Mouse (Mus musculus) liver, embryonic 14.5 days (tissue): Measurements from ENCODE around the gene Cwc27.

Experiments used
- CTCF ChIP-seq: IDR thresholded peaks from 2 replicates; pipeline ENCODE4 v1.5.1; 2016; ENCODE audit warnings: antibody characterized with exemption, low read depth, control low read depth
- EP300 ChIP-seq: IDR thresholded peaks from 2 replicates; pipeline ENCODE4 v1.6.1; 2016; ENCODE audit warnings: antibody characterized with exemption, low read depth

GRCm38 (mm10) chr13:104763193-104763592, 53.7 kb downstream of the Cwc27 start:
- TF ChIP-seq CTCF (no peak), EP300 (no peak)
